Mouse (Mus musculus) hindbrain, postnatal 0 days (tissue): ENCODE results near the gene Crim1. TPM values are rescaled to one million over a fixed set of nuclear protein-coding genes. Genes with fewer than 3 reads are reported as not detected.

ENCODE experiments used
- ATAC-seq: fragments of 200-750 bp; cut with Nextera tagmentation; 2 replicates; pipeline ENCODE4 v1.8.0; 2017; ENCODE audit warnings: mild to moderate bottlenecking, moderate TSS enrichment, moderate library complexity
- DNase-seq: peaks from one replicate; pipeline ENCODE4 v3.0.0-alpha.2; 2015; ENCODE audit warnings: low spot score
- H3K27ac ChIP-seq: fragments of 300-500 bp; sonication (generic); 2 replicates; pipeline ENCODE4 v1.5.1; 2014; ENCODE audit warnings: mild to moderate bottlenecking
- H3K27me3 ChIP-seq: fragments of 300-500 bp; sonication (generic); 2 replicates; pipeline ENCODE4 v1.6.1; 2014; ENCODE audit warnings: low read length, mixed read lengths; ENCODE audit not compliant: insufficient read depth
- H3K36me3 ChIP-seq: fragments of 300-500 bp; sonication (generic); 2 replicates; pipeline ENCODE4 v1.6.1; 2014; ENCODE audit warnings: low read length, mixed read lengths; ENCODE audit not compliant: insufficient read depth
- H3K4me1 ChIP-seq: fragments of 300-500 bp; sonication (generic); 2 replicates; pipeline ENCODE4 v1.6.1; 2014; ENCODE audit warnings: antibody characterized with exemption, low read length, mixed read lengths; ENCODE audit not compliant: insufficient read depth
- H3K4me2 ChIP-seq: fragments of 300-500 bp; sonication (generic); 2 replicates; pipeline ENCODE4 v1.6.1; 2014; ENCODE audit warnings: low read depth, mild to moderate bottlenecking, low read length, moderate library complexity, mixed read lengths
- H3K4me3 ChIP-seq: fragments of 300-500 bp; sonication (generic); 2 replicates; pipeline ENCODE4 v1.5.1; 2014; ENCODE audit warnings: low read length
- H3K9ac ChIP-seq: fragments of 300-500 bp; sonication (generic); replicated peaks from 2 replicates; pipeline ENCODE4 v1.6.1; 2014; ENCODE audit warnings: mild to moderate bottlenecking, low read length, moderate library complexity, mixed read lengths
- H3K9me3 ChIP-seq: fragments of 300-500 bp; sonication (generic); 2 replicates; pipeline ENCODE4 v1.6.1; 2016; ENCODE audit warnings: low read length, mixed read lengths
- CTCF ChIP-seq: IDR thresholded peaks from 2 replicates; pipeline ENCODE4 v1.5.1; 2016; ENCODE audit warnings: antibody characterized with exemption, control low read depth, low read depth
- WGBS: fragments of 180-500 bp; shearing (Covaris S2); extraction: QIAGEN DNeasy Blood & Tissue Kit; methylation state at CpG from one replicate; pipeline ENCODE4 v1.1.7; 2014; 5-methylcytosine and 5-hydroxymethylcytosine counted together
- polyA plus RNA-seq: library from polyadenylated mRNA; unstranded; fragments of >200 nt; fragmentation: Nextera tagmentation; extraction: Ambion mirVana; gene quantifications from 2 replicates; pipeline ENCODE4 v1.2.1, GENCODE M21; 2015
- total RNA-seq: library from RNA; depleted of rRNA; stranded (reverse); fragments of >200 nt; gene quantifications from 2 replicates; pipeline ENCODE4 v1.2.3, GENCODE M21; 2014

The Crim1 gene
- total and polyA plus RNA-seq, 2 experiments from 2014 or later: 14.6 to 143 TPM

GRCm38 (mm10) chr17:78347111-78347801 is 147.2 kb downstream of the Crim1 start:
- H3K27me3 ChIP-seq: no peaks in the 10 kb centered on the region
- no peak overlapping the region for H3K4me3 ChIP-seq
- 95% methylated on average over 17 of the region's 17 CpGs for WGBS
- H3K4me1 ChIP-seq: no peaks in the 10 kb centered on the region
- TF ChIP-seq CTCF: no peak
- no peak overlapping the region for H3K27ac ChIP-seq
- no peaks in the 10 kb centered on the region for H3K9me3 ChIP-seq
- DNase-seq (no peak), ATAC-seq (no peak)
- no peak overlapping the region for H3K9ac ChIP-seq
- H3K36me3 ChIP-seq: peaks cover 6% of the 10 kb centered on the region; the same call in 1 of the 2 replicates
- no peak overlapping the region for H3K4me2 ChIP-seq

- Histone ChIP-seq H3K4me2 (no peak overlapping the region), H3K4me3 (no peak overlapping the region), H3K9ac (no peak overlapping the region), H3K36me3 (peaks cover 4% of the 10 kb centered on the region; the same call in 1 of the 2 replicates), H3K4me1 (no peaks in the 10 kb centered on the region), H3K27ac (no peak overlapping the region), H3K27me3 (no peaks in the 10 kb centered on the region), H3K9me3 (no peaks in the 10 kb centered on the region)
- TF ChIP-seq CTCF: no peak
- ATAC-seq: no peak
- WGBS: 78% methylated on average over 12 of the region's 12 CpGs
- no peak for DNase-seq
Observed at GRCm38 (mm10) chr17:78351676-78352499, 151.8 kb downstream of the Crim1 start.

DNA sequence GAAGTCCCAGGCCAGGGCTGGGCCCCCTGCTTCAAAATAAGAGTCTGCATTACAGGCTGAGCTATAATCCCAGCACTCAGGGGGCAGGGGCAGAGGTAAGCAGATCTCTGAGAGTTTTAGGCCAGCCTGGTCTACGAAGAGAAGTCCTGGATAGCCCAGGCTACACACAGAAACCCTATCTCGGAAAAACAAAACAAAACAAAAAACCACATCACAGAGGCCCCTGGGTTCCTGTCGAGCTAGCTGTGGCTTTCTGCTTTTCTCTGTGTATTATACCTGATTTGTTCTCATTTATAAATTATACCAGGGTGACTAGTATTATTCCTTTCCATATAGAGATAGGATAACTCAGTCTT is 152.4 kb downstream of the Crim1 start:
- Histone ChIP-seq H3K4me2 (no peak overlapping the region), H3K4me3 (no peak overlapping the region), H3K36me3 (no peaks in the 10 kb centered on the region), H3K27ac (no peak overlapping the region), H3K4me1 (no peaks in the 10 kb centered on the region), H3K9me3 (no peaks in the 10 kb centered on the region), H3K27me3 (no peaks in the 10 kb centered on the region), H3K9ac (no peak overlapping the region)
- ATAC-seq: no peak
- WGBS: 88% methylated on average over 3 of the region's 3 CpGs
- TF ChIP-seq CTCF: no peak
- no peak for DNase-seq

DNA sequence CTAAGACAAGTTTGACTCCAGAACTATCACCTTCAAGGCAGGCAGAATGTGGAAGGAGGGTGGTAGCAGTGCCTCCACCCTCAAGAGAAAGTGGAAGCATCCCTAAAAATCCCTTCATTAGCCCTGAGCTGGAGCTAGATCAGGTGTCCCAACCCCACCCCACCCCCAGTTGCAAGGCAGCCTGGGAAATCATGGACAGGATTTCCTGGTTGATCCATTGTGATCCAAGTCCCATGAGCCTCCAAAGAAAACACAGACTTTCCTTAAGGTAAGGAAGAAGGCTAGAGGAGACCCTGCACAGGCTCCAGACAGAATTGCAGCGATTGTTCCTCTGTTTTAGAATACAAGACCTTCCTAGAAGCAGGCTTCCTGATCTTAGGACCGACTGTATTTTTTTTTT is 154.4 kb downstream of the Crim1 start:
- DNase-seq: no peak
- Histone ChIP-seq H3K4me1 (no peaks in the 10 kb centered on the region), H3K9ac (no peak overlapping the region), H3K27me3 (no peaks in the 10 kb centered on the region), H3K36me3 (no peaks in the 10 kb centered on the region), H3K4me3 (no peak overlapping the region), H3K4me2 (no peak overlapping the region), H3K9me3 (no peaks in the 10 kb centered on the region), H3K27ac (no peak overlapping the region)
- no peak for TF ChIP-seq CTCF
- no peak for ATAC-seq
- WGBS: 77% methylated on average over 2 of the region's 2 CpGs

- no peaks in the 10 kb centered on the region for H3K27me3 ChIP-seq
- H3K4me1 ChIP-seq: no peaks in the 10 kb centered on the region
- no peaks in the 10 kb centered on the region for H3K36me3 ChIP-seq
- H3K9me3 ChIP-seq: no peaks in the 10 kb centered on the region
- ATAC-seq: no peak
- H3K4me3 ChIP-seq: no peak overlapping the region
- TF ChIP-seq CTCF: no peak
- H3K9ac ChIP-seq: no peak overlapping the region
- WGBS: 67% methylated on average over 12 of the region's 12 CpGs
- H3K27ac ChIP-seq: no peak overlapping the region
- H3K4me2 ChIP-seq: no peak overlapping the region
- DNase-seq: no peak
Observed at GRCm38 (mm10) chr17:78354871-78355270, 154.8 kb downstream of the Crim1 start.

GRCm38 (mm10) chr17:78355611-78356010 is 155.6 kb downstream of the Crim1 start:
- H3K9me3 ChIP-seq: no peaks in the 10 kb centered on the region
- ATAC-seq (no peak), DNase-seq (peak; percentile 21)
- H3K27ac ChIP-seq: no peak overlapping the region
- 53% methylated on average over 8 of the region's 8 CpGs for WGBS
- no peak overlapping the region for H3K4me2 ChIP-seq
- no peaks in the 10 kb centered on the region for H3K4me1 ChIP-seq
- H3K27me3 ChIP-seq: no peaks in the 10 kb centered on the region
- H3K4me3 ChIP-seq: no peak overlapping the region
- no peaks in the 10 kb centered on the region for H3K36me3 ChIP-seq
- no peak for TF ChIP-seq CTCF
- H3K9ac ChIP-seq: no peak overlapping the region

GRCm38 (mm10) chr17:78357753-78358152 is 157.7 kb downstream of the Crim1 start:
- TF ChIP-seq CTCF: no peak
- no peaks in the 10 kb centered on the region for H3K27me3 ChIP-seq
- H3K4me3 ChIP-seq: no peak overlapping the region
- H3K4me1 ChIP-seq: no peaks in the 10 kb centered on the region
- no peaks in the 10 kb centered on the region for H3K9me3 ChIP-seq
- DNase-seq (peak; percentile 31), ATAC-seq (0 out of 2 replicates have a peak, but pooled peaks have one; percentile 30)
- H3K36me3 ChIP-seq: no peaks in the 10 kb centered on the region
- H3K4me2 ChIP-seq: no peak overlapping the region
- WGBS: 63% methylated on average over 4 of the region's 4 CpGs
- H3K9ac ChIP-seq: no peak overlapping the region
- H3K27ac ChIP-seq: no peak overlapping the region
